Mouse (Mus musculus): ENCODE data around the gene Tmprss7. TPM values are rescaled to one million over a fixed set of nuclear protein-coding genes. Genes with fewer than 3 reads are reported as not detected.

The Tmprss7 gene
- polyA plus RNA-seq, 1 experiment from 2014 or later = 0.23 TPM

GRCm38 (mm10) chr16:45684815-45685214 is 8.6 kb downstream of the Tmprss7 start:
- DNase-seq = peak; percentile 13
- 12% methylated on average over 8 of the region's 8 CpGs for WGBS (ENCODE audit: insufficient replicate concordance)
- H3K4me2 ChIP-seq = no peak overlapping the region
- no peak for ATAC-seq (ENCODE audit: low read depth)
- no peaks in the 10 kb centered on the region for H3K27me3 ChIP-seq
- no peak overlapping the region for H3K9ac ChIP-seq
- no peaks in the 10 kb centered on the region for H3K36me3 ChIP-seq
- no peak overlapping the region for H3K27ac ChIP-seq
- no peaks in the 10 kb centered on the region for H3K4me1 ChIP-seq (replicated peaks)
- H3K9me3 ChIP-seq (replicated peaks) = no peaks in the 10 kb centered on the region
- H3K4me3 ChIP-seq (replicated peaks) = no peak overlapping the region

- Histone ChIP-seq H3K27me3 (no peaks in the 10 kb centered on the region), H3K9ac (no peak overlapping the region), H3K27ac (no peak overlapping the region), H3K4me2 (no peak overlapping the region), H3K4me1 (replicated peaks) (no peaks in the 10 kb centered on the region), H3K4me3 (replicated peaks) (no peak overlapping the region), H3K36me3 (no peaks in the 10 kb centered on the region), H3K9me3 (replicated peaks) (no peaks in the 10 kb centered on the region)
- ATAC-seq (ENCODE audit: low read depth) (no peak), DNase-seq (no peak)
- 18% methylated on average over 1 of the region's 1 CpGs for WGBS (ENCODE audit: insufficient replicate concordance)
Observed at GRCm38 (mm10) chr16:45676462-45676861, 17.0 kb downstream of the Tmprss7 start.

GRCm38 (mm10) chr16:45670005-45670404 is 23.5 kb downstream of the Tmprss7 start:
- Histone ChIP-seq H3K36me3 (no peaks in the 10 kb centered on the region), H3K9ac (no peak overlapping the region), H3K4me1 (replicated peaks) (no peaks in the 10 kb centered on the region), H3K4me3 (replicated peaks) (no peak overlapping the region), H3K9me3 (replicated peaks) (no peaks in the 10 kb centered on the region), H3K27ac (no peak overlapping the region), H3K4me2 (no peak overlapping the region), H3K27me3 (no peaks in the 10 kb centered on the region)
- DNase-seq (no peak), ATAC-seq (ENCODE audit: low read depth) (no peak)
- WGBS (ENCODE audit: insufficient replicate concordance) = 59% methylated on average over 4 of the region's 4 CpGs

GRCm38 (mm10) chr16:45668178-45668577 is 25.3 kb downstream of the Tmprss7 start:
- Histone ChIP-seq H3K4me2 (no peak overlapping the region), H3K27me3 (no peaks in the 10 kb centered on the region), H3K4me3 (replicated peaks) (no peak overlapping the region), H3K36me3 (no peaks in the 10 kb centered on the region), H3K9ac (no peak overlapping the region), H3K9me3 (replicated peaks) (no peaks in the 10 kb centered on the region), H3K27ac (peak overlapping the region; percentile 47), H3K4me1 (replicated peaks) (no peaks in the 10 kb centered on the region)
- 9% methylated on average over 3 of the region's 3 CpGs for WGBS (ENCODE audit: insufficient replicate concordance)
- DNase-seq (no peak), ATAC-seq (ENCODE audit: low read depth) (no peak)

GRCm38 (mm10) chr16:45666136-45666535 is 27.3 kb downstream of the Tmprss7 start:
- H3K4me1 ChIP-seq (replicated peaks) = no peaks in the 10 kb centered on the region
- WGBS (ENCODE audit: insufficient replicate concordance) = 9% methylated on average over 2 of the region's 2 CpGs
- no peak overlapping the region for H3K9ac ChIP-seq

GRCm38 (mm10) chr16:45662381-45662780 is 31.1 kb downstream of the Tmprss7 start:
- Histone ChIP-seq H3K4me1 (replicated peaks) (peaks cover 16% of the 10 kb centered on the region), H3K9ac (no peak overlapping the region), H3K36me3 (no peaks in the 10 kb centered on the region), H3K9me3 (replicated peaks) (no peaks in the 10 kb centered on the region), H3K4me2 (no peak overlapping the region), H3K27me3 (no peaks in the 10 kb centered on the region), H3K4me3 (replicated peaks) (no peak overlapping the region), H3K27ac (no peak overlapping the region)
- ATAC-seq (ENCODE audit: low read depth) = no peak
- DNase-seq = no peak

More at GRCm38 (mm10) chr16:45666136-45666535, 27.3 kb downstream of the Tmprss7 start:
- Histone ChIP-seq H3K4me3 (replicated peaks) (no peak overlapping the region), H3K4me2 (no peak overlapping the region), H3K36me3 (no peaks in the 10 kb centered on the region), H3K27me3 (no peaks in the 10 kb centered on the region), H3K9me3 (replicated peaks) (no peaks in the 10 kb centered on the region), H3K27ac (no peak overlapping the region)
- peak; percentile 9 for DNase-seq
- peak; percentile 74 for ATAC-seq (ENCODE audit: low read depth)

GRCm38 (mm10) chr16:45659596-45659995 is 33.9 kb downstream of the Tmprss7 start:
- no peak for ATAC-seq (ENCODE audit: low read depth)
- no peak overlapping the region for H3K27ac ChIP-seq
- 74% methylated on average over 4 of the region's 4 CpGs for WGBS (ENCODE audit: insufficient replicate concordance)
- H3K9me3 ChIP-seq (replicated peaks) = no peaks in the 10 kb centered on the region
- no peaks in the 10 kb centered on the region for H3K36me3 ChIP-seq
- DNase-seq = no peak
- no peak overlapping the region for H3K4me3 ChIP-seq (replicated peaks)
- no peak overlapping the region for H3K9ac ChIP-seq
- H3K4me2 ChIP-seq = no peak overlapping the region
- H3K27me3 ChIP-seq = no peaks in the 10 kb centered on the region
- peaks cover 17% of the 10 kb centered on the region for H3K4me1 ChIP-seq (replicated peaks)

GRCm38 (mm10) chr16:45658248-45658647 is 35.2 kb downstream of the Tmprss7 start:
- peaks cover 27% of the 10 kb centered on the region for H3K4me1 ChIP-seq (replicated peaks)
- ATAC-seq (ENCODE audit: low read depth) (peak; percentile 43; the same call in 1 of the 2 replicates), DNase-seq (no peak)
- H3K4me3 ChIP-seq (replicated peaks) = no peak overlapping the region
- H3K9me3 ChIP-seq (replicated peaks) = no peaks in the 10 kb centered on the region
- H3K27me3 ChIP-seq = no peaks in the 10 kb centered on the region
- H3K27ac ChIP-seq = no peak overlapping the region
- H3K9ac ChIP-seq = no peak overlapping the region
- no peak overlapping the region for H3K4me2 ChIP-seq
- H3K36me3 ChIP-seq = no peaks in the 10 kb centered on the region
- 60% methylated on average over 1 of the region's 1 CpGs for WGBS (ENCODE audit: insufficient replicate concordance)

GRCm38 (mm10) chr16:45657574-45658159 is 35.8 kb downstream of the Tmprss7 start:
- DNase-seq = no peak
- peak; percentile 80 for ATAC-seq (ENCODE audit: low read depth)
- no peaks in the 10 kb centered on the region for H3K27me3 ChIP-seq
- WGBS (ENCODE audit: insufficient replicate concordance) = 45% methylated on average over 12 of the region's 12 CpGs
- H3K9me3 ChIP-seq (replicated peaks) = no peaks in the 10 kb centered on the region
- H3K27ac ChIP-seq = no peak overlapping the region
- no peak overlapping the region for H3K9ac ChIP-seq
- no peak overlapping the region for H3K4me2 ChIP-seq
- H3K4me1 ChIP-seq (replicated peaks) = peaks cover 33% of the 10 kb centered on the region
- no peaks in the 10 kb centered on the region for H3K36me3 ChIP-seq
- H3K4me3 ChIP-seq (replicated peaks) = no peak overlapping the region

GRCm38 (mm10) chr16:45654465-45654864 is 39.0 kb downstream of the Tmprss7 start:
- WGBS (ENCODE audit: insufficient replicate concordance) = 60% methylated on average over 9 of the region's 9 CpGs
- H3K36me3 ChIP-seq = no peaks in the 10 kb centered on the region
- peak overlapping the region; percentile 65; the same call in 1 of the 2 replicates for H3K4me2 ChIP-seq
- H3K4me1 ChIP-seq (replicated peaks) = peaks cover 37% of the 10 kb centered on the region
- DNase-seq (no peak), ATAC-seq (ENCODE audit: low read depth) (no peak)
- no peak overlapping the region for H3K9ac ChIP-seq
- H3K9me3 ChIP-seq (replicated peaks) = no peaks in the 10 kb centered on the region
- H3K27ac ChIP-seq = no peak overlapping the region
- H3K27me3 ChIP-seq = no peaks in the 10 kb centered on the region
- H3K4me3 ChIP-seq (replicated peaks) = peak overlapping the region; percentile 42; the same call in 1 of the 2 replicates

GRCm38 (mm10) chr16:45653934-45654332 is 39.5 kb downstream of the Tmprss7 start, which contains the start of gene BC016579:
Gene BC016579, minus strand, starts transcription at chr16:45654068.
- Histone ChIP-seq H3K4me2 (peak within 1 kb of the TSS; percentile 65), H3K4me1 (replicated peaks) (peaks cover 36% of the 10 kb centered on the region), H3K36me3 (no peaks in the 10 kb centered on the region), H3K9ac (peak within 1 kb of the TSS; percentile 50; the same call in 1 of the 2 replicates), H3K27ac (peak within 1 kb of the TSS; percentile 13; the same call in 1 of the 2 replicates), H3K27me3 (no peaks in the 10 kb centered on the region), H3K9me3 (replicated peaks) (no peaks in the 10 kb centered on the region), H3K4me3 (replicated peaks) (peak within 1 kb of the TSS; percentile 42)
- ATAC-seq (ENCODE audit: low read depth) = peak; percentile 60
- 22% methylated on average over 20 of the region's 20 CpGs for WGBS (ENCODE audit: insufficient replicate concordance)
- peak; percentile 8 for DNase-seq

Data from liver, embryonic 13.5 days (tissue).